Mouse (Mus musculus) liver, embryonic 14.5 days (tissue): ENCODE results near the gene Wdr31.

Experiments used
- CTCF ChIP-seq: IDR thresholded peaks from 2 replicates; pipeline ENCODE4 v1.5.1; 2016; ENCODE audit warnings: antibody characterized with exemption, low read depth, control low read depth
- EP300 ChIP-seq: IDR thresholded peaks from 2 replicates; pipeline ENCODE4 v1.6.1; 2016; ENCODE audit warnings: antibody characterized with exemption, low read depth

DNA sequence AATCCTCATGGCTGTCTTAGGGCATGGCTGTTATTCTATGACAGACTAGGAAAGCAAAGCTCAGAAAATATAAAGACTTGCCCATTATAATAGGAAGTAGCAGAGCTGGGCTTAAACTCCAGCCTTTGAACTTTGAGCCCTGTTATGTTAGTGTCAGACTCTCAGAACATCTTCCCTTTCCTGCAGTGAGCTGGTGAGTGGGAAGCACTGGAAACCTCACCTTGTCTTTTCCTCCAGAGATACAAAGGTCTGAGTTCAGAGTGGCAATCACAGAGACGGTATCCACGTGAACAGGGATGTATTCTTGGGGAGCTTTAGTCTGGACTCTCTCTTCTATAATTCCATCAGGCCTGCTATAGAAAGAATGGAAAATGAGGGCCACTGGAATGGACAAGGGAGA, 7.6 kb downstream of the Wdr31 start:
- TF ChIP-seq CTCF (no peak), EP300 (no peak)
